Mouse (Mus musculus) forebrain, embryonic 11.5 days (tissue): ENCODE measurements around the gene Baiap2l1. TPM values are rescaled to one million over a fixed set of nuclear protein-coding genes. Genes with fewer than 3 reads are reported as not detected.

ENCODE experiments used
- ATAC-seq: fragments of 200-750 bp; cut with Nextera tagmentation; replicated peaks from 2 replicates; pipeline ENCODE4 v1.8.0; 2017; ENCODE audit warnings: moderate TSS enrichment; ENCODE audit not compliant: low FRiP score
- DNase-seq: peaks from one replicate; pipeline ENCODE4 v3.0.0-alpha.2; 2017; ENCODE audit warnings: low spot score
- H3K27ac ChIP-seq: fragments of 300-500 bp; sonication (generic); 2 replicates; pipeline ENCODE4 v1.5.1; 2014; ENCODE audit warnings: low read depth, low read length
- H3K27me3 ChIP-seq: fragments of 300-500 bp; sonication (generic); 2 replicates; pipeline ENCODE4 v1.6.1; 2014; ENCODE audit warnings: mild to moderate bottlenecking, low read length, mixed read lengths; ENCODE audit not compliant: control insufficient read depth, insufficient read depth
- H3K36me3 ChIP-seq: fragments of 300-500 bp; sonication (generic); 2 replicates; pipeline ENCODE4 v1.6.1; 2014; ENCODE audit warnings: mild to moderate bottlenecking, low read length, moderate library complexity, mixed read lengths; ENCODE audit not compliant: control insufficient read depth, insufficient read depth
- H3K4me1 ChIP-seq: fragments of 300-500 bp; sonication (generic); replicated peaks from 2 replicates; pipeline ENCODE4 v1.6.1; 2014; ENCODE audit warnings: low read length, mixed read lengths; ENCODE audit not compliant: control insufficient read depth, insufficient read depth
- H3K4me2 ChIP-seq: fragments of 300-500 bp; sonication (generic); 2 replicates; pipeline ENCODE4 v1.6.1; 2014; ENCODE audit warnings: low read depth, mild to moderate bottlenecking, low read length, moderate library complexity, mixed read lengths; ENCODE audit not compliant: severe bottlenecking
- H3K4me3 ChIP-seq: fragments of 300-500 bp; sonication (generic); 2 replicates; pipeline ENCODE4 v1.5.1; 2014; ENCODE audit warnings: low read depth, low read length
- H3K9ac ChIP-seq: fragments of 300-500 bp; sonication (generic); 2 replicates; pipeline ENCODE4 v1.6.1; 2014; ENCODE audit warnings: low read length
- H3K9me3 ChIP-seq: fragments of 300-500 bp; sonication (generic); 2 replicates; pipeline ENCODE4 v1.6.1; 2016; ENCODE audit warnings: low read length, mixed read lengths; ENCODE audit not compliant: control insufficient read depth
- WGBS: fragments of 180-500 bp; shearing (Covaris S2); extraction: QIAGEN DNeasy Blood & Tissue Kit; methylation state at CpG from one replicate; pipeline ENCODE4 v1.1.7; 2014; 5-methylcytosine and 5-hydroxymethylcytosine counted together
- polyA plus RNA-seq: library from polyadenylated mRNA; unstranded; fragments of >200 nt; fragmentation: Nextera tagmentation; extraction: Ambion mirVana; gene quantifications from 2 replicates; pipeline ENCODE4 v1.2.1, GENCODE M21; 2014

Baiap2l1 gene
- polyA plus RNA-seq, 1 experiment from 2014 or later, result 4.2 TPM

GRCm38 (mm10) chr5:144286591-144287266 is 71.2 kb downstream of the Baiap2l1 start:
- no peaks in the 10 kb centered on the region for H3K36me3 ChIP-seq
- H3K4me2 ChIP-seq, result no peak overlapping the region
- ATAC-seq (no peak), DNase-seq (no peak)
- WGBS, result 86% methylated on average over 9 of the region's 9 CpGs
- H3K27me3 ChIP-seq, result no peaks in the 10 kb centered on the region
- H3K4me3 ChIP-seq, result no peak overlapping the region
- no peaks in the 10 kb centered on the region for H3K4me1 ChIP-seq
- no peak overlapping the region for H3K9ac ChIP-seq
- H3K27ac ChIP-seq, result no peak overlapping the region
- no peaks in the 10 kb centered on the region for H3K9me3 ChIP-seq

DNA sequence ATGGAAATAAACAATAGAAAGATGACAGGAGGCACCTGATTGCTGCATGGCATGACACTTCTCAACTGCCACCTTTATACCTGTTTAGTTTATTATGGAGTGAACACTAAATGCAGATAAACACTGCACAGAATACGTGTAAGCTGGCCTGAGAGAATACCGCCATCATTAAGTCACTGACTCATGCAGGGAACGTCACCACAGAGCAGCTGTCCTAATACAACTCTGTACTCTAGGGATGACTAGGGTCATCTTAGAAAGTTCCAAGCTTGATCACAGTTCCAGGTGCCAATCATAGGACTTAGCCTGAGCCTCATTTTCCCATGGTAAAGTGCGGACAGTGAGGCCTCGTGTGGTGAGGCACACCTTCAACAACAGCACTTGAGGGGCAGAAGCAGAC is 73.3 kb downstream of the Baiap2l1 start:
- ATAC-seq, result no peak
- Histone ChIP-seq H3K9ac (no peak overlapping the region), H3K4me2 (no peak overlapping the region), H3K27ac (no peak overlapping the region), H3K4me1 (no peaks in the 10 kb centered on the region), H3K36me3 (no peaks in the 10 kb centered on the region), H3K27me3 (no peaks in the 10 kb centered on the region), H3K9me3 (no peaks in the 10 kb centered on the region), H3K4me3 (no peak overlapping the region)
- 92% methylated on average over 5 of the region's 5 CpGs for WGBS
- no peak for DNase-seq

GRCm38 (mm10) chr5:144283551-144284031 is 74.3 kb downstream of the Baiap2l1 start:
- DNase-seq, result no peak
- 85% methylated on average over 8 of the region's 8 CpGs for WGBS
- no peaks in the 10 kb centered on the region for H3K27me3 ChIP-seq
- no peaks in the 10 kb centered on the region for H3K9me3 ChIP-seq
- H3K36me3 ChIP-seq, result no peaks in the 10 kb centered on the region
- no peak overlapping the region for H3K27ac ChIP-seq
- ATAC-seq, result no peak
- no peak overlapping the region for H3K9ac ChIP-seq
- no peak overlapping the region for H3K4me3 ChIP-seq
- H3K4me1 ChIP-seq, result no peaks in the 10 kb centered on the region
- H3K4me2 ChIP-seq, result no peak overlapping the region

DNA sequence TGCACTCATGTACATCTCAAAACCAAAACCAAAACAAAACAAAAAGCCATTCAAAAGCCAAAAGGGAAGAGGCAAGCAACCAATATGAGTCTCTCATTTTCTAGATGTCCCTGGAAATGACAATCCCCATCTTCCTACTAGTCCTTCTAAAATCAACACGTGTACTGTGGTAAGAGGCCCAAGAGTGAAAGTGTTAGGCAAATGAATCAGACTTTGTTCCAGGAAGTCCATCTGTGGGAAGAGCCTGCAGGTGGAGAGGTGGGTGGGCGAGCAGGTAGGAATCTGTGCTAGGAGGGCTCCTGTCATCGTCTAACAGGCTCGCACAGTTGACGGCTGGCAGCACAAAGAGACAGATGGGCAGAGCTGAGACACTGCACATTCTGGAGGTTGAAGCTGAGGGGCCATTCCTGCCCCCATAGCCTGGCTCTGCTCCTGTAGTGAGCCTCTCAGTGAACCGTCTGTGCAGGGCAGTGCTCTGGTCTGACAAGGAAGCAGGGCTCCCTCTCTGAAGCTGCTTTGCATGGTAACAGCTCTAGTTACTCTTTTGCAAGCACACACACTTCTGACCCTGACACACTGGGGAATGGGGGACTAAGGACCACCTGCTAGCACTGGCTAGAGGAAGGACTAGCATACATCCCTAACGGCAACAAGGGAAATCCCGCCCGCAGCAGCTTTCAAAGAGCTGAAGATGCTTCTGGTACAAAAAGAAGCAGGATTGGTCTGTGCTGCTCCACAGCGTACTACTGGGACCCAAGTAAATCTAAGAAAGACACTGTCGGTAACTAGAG is 75.2 kb downstream of the Baiap2l1 start:
- H3K9ac ChIP-seq, result no peak overlapping the region
- H3K9me3 ChIP-seq, result no peaks in the 10 kb centered on the region
- H3K36me3 ChIP-seq, result no peaks in the 10 kb centered on the region
- DNase-seq, result no peak
- no peaks in the 10 kb centered on the region for H3K27me3 ChIP-seq
- H3K4me1 ChIP-seq, result no peaks in the 10 kb centered on the region
- no peak overlapping the region for H3K27ac ChIP-seq
- ATAC-seq, result no peak
- WGBS, result 88% methylated on average over 11 of the region's 11 CpGs
- no peak overlapping the region for H3K4me3 ChIP-seq
- no peak overlapping the region for H3K4me2 ChIP-seq

GRCm38 (mm10) chr5:144279926-144280325 is 78.0 kb downstream of the Baiap2l1 start:
- Histone ChIP-seq H3K4me2 (no peak overlapping the region), H3K4me3 (no peak overlapping the region), H3K27ac (no peak overlapping the region), H3K27me3 (no peaks in the 10 kb centered on the region), H3K9ac (no peak overlapping the region), H3K36me3 (no peaks in the 10 kb centered on the region), H3K4me1 (peaks cover under 1% of the 10 kb centered on the region; the same call in 1 of the 2 replicates), H3K9me3 (no peaks in the 10 kb centered on the region)
- ATAC-seq (no peak), DNase-seq (no peak)
- 96% methylated on average over 13 of the region's 13 CpGs for WGBS

GRCm38 (mm10) chr5:144279081-144279541 is 78.8 kb downstream of the Baiap2l1 start:
- H3K9me3 ChIP-seq, result no peaks in the 10 kb centered on the region
- no peaks in the 10 kb centered on the region for H3K36me3 ChIP-seq
- no peak overlapping the region for H3K27ac ChIP-seq
- no peak for DNase-seq
- H3K4me2 ChIP-seq, result no peak overlapping the region
- H3K27me3 ChIP-seq, result no peaks in the 10 kb centered on the region
- H3K9ac ChIP-seq, result no peak overlapping the region
- H3K4me1 ChIP-seq, result peaks cover 2% of the 10 kb centered on the region; the same call in 1 of the 2 replicates
- ATAC-seq, result no peak
- WGBS, result 84% methylated on average over 9 of the region's 9 CpGs
- H3K4me3 ChIP-seq, result no peak overlapping the region

GRCm38 (mm10) chr5:144278374-144278960 is 79.4 kb downstream of the Baiap2l1 start:
- H3K36me3 ChIP-seq, result no peaks in the 10 kb centered on the region
- H3K27me3 ChIP-seq, result no peaks in the 10 kb centered on the region
- ATAC-seq (no peak), DNase-seq (no peak)
- H3K9me3 ChIP-seq, result no peaks in the 10 kb centered on the region
- no peak overlapping the region for H3K9ac ChIP-seq
- peaks cover 2% of the 10 kb centered on the region; the same call in 1 of the 2 replicates for H3K4me1 ChIP-seq
- no peak overlapping the region for H3K4me2 ChIP-seq
- no peak overlapping the region for H3K27ac ChIP-seq
- WGBS, result 92% methylated on average over 11 of the region's 13 CpGs
- H3K4me3 ChIP-seq, result no peak overlapping the region

GRCm38 (mm10) chr5:144276898-144277630 is 80.8 kb downstream of the Baiap2l1 start:
- H3K4me1 ChIP-seq, result peaks cover 2% of the 10 kb centered on the region; the same call in 1 of the 2 replicates
- H3K9ac ChIP-seq, result no peak overlapping the region
- no peak for DNase-seq
- WGBS, result 91% methylated on average over 17 of the region's 17 CpGs
- ATAC-seq, result no peak
- H3K4me3 ChIP-seq, result no peak overlapping the region
- H3K9me3 ChIP-seq, result no peaks in the 10 kb centered on the region
- no peaks in the 10 kb centered on the region for H3K36me3 ChIP-seq
- H3K27ac ChIP-seq, result no peak overlapping the region
- H3K4me2 ChIP-seq, result no peak overlapping the region
- no peaks in the 10 kb centered on the region for H3K27me3 ChIP-seq
